Mouse (Mus musculus) telencephalon, adult 2 months (tissue): ENCODE measurements around the gene Krt80.
"Not testable (repeated sequence)": the region's sequence is repeated elsewhere in the genome, so short reads cannot be mapped to it uniquely, and the experiment has no call there.

ENCODE experiments used
- DNase-seq: peaks from one replicate; pipeline ENCODE4 v3.0.0-alpha.2; 2011; ENCODE audit warnings: low read depth, low spot score

Krt80 gene

GRCm38 (mm10) chr15:101352047-101352446 lies 17.9 kb downstream of the Krt80 start:
- no peak for DNase-seq

GRCm38 (mm10) chr15:101341797-101342515 lies 28.0 kb downstream of the Krt80 start:
- DNase-seq, result peak; percentile 72

- DNase-seq, result peak; percentile 59
Measured at GRCm38 (mm10) chr15:101339537-101339936, 30.4 kb downstream of the Krt80 start.

- DNase-seq, result no peak
Measured at GRCm38 (mm10) chr15:101338359-101338758, 31.6 kb downstream of the Krt80 start.

GRCm38 (mm10) chr15:101336474-101337174 lies 33.3 kb downstream of the Krt80 start:
- DNase-seq, result no peak

GRCm38 (mm10) chr15:101333648-101334047 lies 36.3 kb downstream of the Krt80 start:
- no peak for DNase-seq

- DNase-seq, result no peak
Measured at GRCm38 (mm10) chr15:101333165-101333564, 36.8 kb downstream of the Krt80 start.

GRCm38 (mm10) chr15:101332370-101332769 lies 37.6 kb downstream of the Krt80 start:
- no peak for DNase-seq

- no peak for DNase-seq
Measured at GRCm38 (mm10) chr15:101331090-101331489, 38.9 kb downstream of the Krt80 start.

- no peak for DNase-seq
Measured at GRCm38 (mm10) chr15:101329564-101329892, 40.4 kb downstream of the Krt80 start.

- no peak for DNase-seq
Measured at GRCm38 (mm10) chr15:101328876-101329563, 40.9 kb downstream of the Krt80 start.

- DNase-seq, result peak; percentile 39
Measured at GRCm38 (mm10) chr15:101327282-101327681, 42.7 kb downstream of the Krt80 start.

- no peak for DNase-seq
Measured at GRCm38 (mm10) chr15:101325991-101326534, 43.9 kb downstream of the Krt80 start.

GRCm38 (mm10) chr15:101324409-101324808 lies 45.6 kb downstream of the Krt80 start:
- not testable (repeated sequence) for DNase-seq

GRCm38 (mm10) chr15:101323511-101323910 lies 46.5 kb downstream of the Krt80 start:
- DNase-seq, result no peak

- DNase-seq, result no peak
Measured at GRCm38 (mm10) chr15:101322640-101323039, 47.3 kb downstream of the Krt80 start.

- DNase-seq, result no peak
Measured at GRCm38 (mm10) chr15:101322106-101322505, 47.9 kb downstream of the Krt80 start.

- no peak for DNase-seq
Measured at GRCm38 (mm10) chr15:101321126-101321525, 48.8 kb downstream of the Krt80 start.

GRCm38 (mm10) chr15:101320618-101321041 lies 49.3 kb downstream of the Krt80 start:
- no peak for DNase-seq

GRCm38 (mm10) chr15:101320010-101320617 lies 49.8 kb downstream of the Krt80 start:
- no peak for DNase-seq

- DNase-seq, result no peak
Measured at GRCm38 (mm10) chr15:101318889-101319765, 50.8 kb downstream of the Krt80 start.
